Mouse (Mus musculus): ENCODE results near the gene Foxred2.

GRCm38 (mm10) chr15:77919441-77919840 is 37.1 kb downstream of the Foxred2 start:
- TF ChIP-seq CTCF (IDR thresholded peaks at IDR 0.05; ENCODE audit: insufficient read depth, low read length) = no peak
- no peak for TF ChIP-seq POLR2A (IDR thresholded peaks at IDR 0.05; ENCODE audit: borderline replicate concordance, extremely low read depth, low read depth, low read length)
